Mouse (Mus musculus) small intestine, adult 2 months (tissue): ENCODE data around the gene H2-Ab1.

Experiments used
- CTCF ChIP-seq: fragments of 200-500 bp; IDR thresholded peaks from 2 replicates; pipeline ENCODE4 v1.5.1; 2012; ENCODE audit warnings: low read depth, mild to moderate bottlenecking, control low read depth, inconsistent platforms, low read length, moderate library complexity, mixed read lengths; ENCODE audit not compliant: insufficient replicate concordance, insufficient read length; ENCODE audit errors: extremely low read depth
- POLR2A ChIP-seq: fragments of 200-500 bp; IDR thresholded peaks from 2 replicates; pipeline ENCODE4 v1.6.1; 2012; ENCODE audit warnings: low read depth, mild to moderate bottlenecking, control low read depth, inconsistent platforms, low read length, moderate library complexity

GRCm38 (mm10) chr17:34280499-34281038, 23.1 kb downstream of the H2-Ab1 start:
- no peak for TF ChIP-seq CTCF
- no peak for TF ChIP-seq POLR2A
